Mouse (Mus musculus) heart, embryonic 15.5 days (tissue): ENCODE results near the gene B4galnt2. TPM values are rescaled to one million over a fixed set of nuclear protein-coding genes. Genes with fewer than 3 reads are reported as not detected.
"Not testable (repeated sequence)": the region's sequence is repeated elsewhere in the genome, so short reads cannot be mapped to it uniquely, and the experiment has no call there.

Experiments used
- ATAC-seq: fragments of 200-750 bp; cut with Nextera tagmentation; replicated peaks from 2 replicates; pipeline ENCODE4 v1.8.0; 2017; ENCODE audit warnings: low read depth, moderate TSS enrichment; ENCODE audit not compliant: insufficient number of reproducible peaks, insufficient read depth, low FRiP score
- H3K27ac ChIP-seq: fragments of 300-500 bp; sonication (generic); 2 replicates; pipeline ENCODE4 v1.5.1; 2015; ENCODE audit warnings: mild to moderate bottlenecking, inconsistent platforms
- H3K27me3 ChIP-seq: fragments of 300-500 bp; sonication (generic); 2 replicates; pipeline ENCODE4 v1.6.1; 2015; ENCODE audit warnings: inconsistent platforms
- H3K36me3 ChIP-seq: fragments of 300-500 bp; sonication (generic); 2 replicates; pipeline ENCODE4 v1.6.1; 2015; ENCODE audit warnings: mild to moderate bottlenecking, inconsistent platforms
- H3K4me1 ChIP-seq: fragments of 300-500 bp; sonication (generic); replicated peaks from 2 replicates; pipeline ENCODE4 v1.6.1; 2015; ENCODE audit warnings: inconsistent platforms
- H3K4me2 ChIP-seq: fragments of 300-500 bp; sonication (generic); 2 replicates; pipeline ENCODE4 v1.6.1; 2015; ENCODE audit warnings: inconsistent platforms, mild to moderate bottlenecking, moderate library complexity
- H3K4me3 ChIP-seq: fragments of 300-500 bp; sonication (generic); 2 replicates; pipeline ENCODE4 v1.5.1; 2015; ENCODE audit warnings: mild to moderate bottlenecking, inconsistent platforms
- H3K9ac ChIP-seq: fragments of 300-500 bp; sonication (generic); 2 replicates; pipeline ENCODE4 v1.6.1; 2015; ENCODE audit warnings: mild to moderate bottlenecking, inconsistent platforms
- H3K9me3 ChIP-seq: fragments of 300-500 bp; sonication (generic); replicated peaks from 2 replicates; pipeline ENCODE4 v1.6.1; 2016; ENCODE audit warnings: inconsistent platforms
- WGBS: fragments of 180-500 bp; shearing (Covaris S2); methylation state at CpG from one replicate; pipeline ENCODE4 v1.1.7; 2015; ENCODE audit warnings: mixed read lengths; 5-methylcytosine and 5-hydroxymethylcytosine counted together
- polyA plus RNA-seq: library from polyadenylated mRNA; unstranded; fragments of >200 nt; fragmentation: Nextera tagmentation; extraction: Ambion mirVana; gene quantifications from 2 replicates; pipeline ENCODE4 v1.2.1, GENCODE M21; 2015

Gene B4galnt2
- polyA plus RNA-seq: 0.23 and 1.4 TPM in 2 replicates

GRCm38 (mm10) chr11:95914571-95914991 is at the start of gene B4galnt2:
Gene B4galnt2, minus strand, starts transcription at chr11:95914891.
- no peak within 1 kb of the TSS for H3K27ac ChIP-seq
- no peaks in the 10 kb centered on the region for H3K9me3 ChIP-seq
- ATAC-seq: no peak
- peaks cover 63% of the 10 kb centered on the region for H3K27me3 ChIP-seq
- H3K36me3 ChIP-seq: no peaks in the 10 kb centered on the region
- peak within 1 kb of the TSS; percentile 40 for H3K4me3 ChIP-seq
- peaks cover 14% of the 10 kb centered on the region for H3K4me1 ChIP-seq
- peak within 1 kb of the TSS; percentile 58 for H3K4me2 ChIP-seq
- H3K9ac ChIP-seq: peak within 1 kb of the TSS; percentile 40; the same call in 1 of the 2 replicates
- WGBS: under 1% methylated on average over 35 of the region's 35 CpGs

GRCm38 (mm10) chr11:95963304-95963703 is 48.6 kb upstream of the B4galnt2 start:
- 71% methylated on average over 7 of the region's 7 CpGs for WGBS
- no peak for ATAC-seq

GRCm38 (mm10) chr11:95959152-95959551 is 44.5 kb upstream of the B4galnt2 start:
- Histone ChIP-seq H3K27ac (no peak overlapping the region), H3K9ac (no peak overlapping the region), H3K27me3 (no peaks in the 10 kb centered on the region), H3K36me3 (peaks cover 26% of the 10 kb centered on the region; the same call in 1 of the 2 replicates), H3K4me2 (no peak overlapping the region), H3K4me3 (no peak overlapping the region), H3K4me1 (no peaks in the 10 kb centered on the region), H3K9me3 (no peaks in the 10 kb centered on the region)
- 62% methylated on average over 6 of the region's 6 CpGs for WGBS
- ATAC-seq: no peak

More at GRCm38 (mm10) chr11:95963304-95963703, 48.6 kb upstream of the B4galnt2 start:
- Histone ChIP-seq H3K9ac (no peak overlapping the region), H3K36me3 (peaks cover 66% of the 10 kb centered on the region), H3K27ac (no peak overlapping the region), H3K27me3 (no peaks in the 10 kb centered on the region), H3K4me1 (no peaks in the 10 kb centered on the region), H3K4me2 (no peak overlapping the region), H3K4me3 (no peak overlapping the region), H3K9me3 (no peaks in the 10 kb centered on the region)

- 57% methylated on average over 9 of the region's 9 CpGs for WGBS
- no peaks in the 10 kb centered on the region for H3K4me1 ChIP-seq
- no peak overlapping the region for H3K9ac ChIP-seq
- peaks cover 19% of the 10 kb centered on the region; the same call in 1 of the 2 replicates for H3K36me3 ChIP-seq
- no peaks in the 10 kb centered on the region for H3K27me3 ChIP-seq
- no peak for ATAC-seq
- H3K4me3 ChIP-seq: no peak overlapping the region
- no peak overlapping the region for H3K4me2 ChIP-seq
- H3K27ac ChIP-seq: no peak overlapping the region
- H3K9me3 ChIP-seq: no peaks in the 10 kb centered on the region
Observed at GRCm38 (mm10) chr11:95958251-95958650, 43.6 kb upstream of the B4galnt2 start.

- 81% methylated on average over 7 of the region's 7 CpGs for WGBS
- Histone ChIP-seq H3K27me3 (no peaks in the 10 kb centered on the region), H3K27ac (no peak overlapping the region), H3K4me1 (no peaks in the 10 kb centered on the region), H3K4me2 (no peak overlapping the region), H3K9me3 (no peaks in the 10 kb centered on the region), H3K4me3 (no peak overlapping the region), H3K9ac (no peak overlapping the region), H3K36me3 (peaks cover 10% of the 10 kb centered on the region; the same call in 1 of the 2 replicates)
- no peak for ATAC-seq
Observed at GRCm38 (mm10) chr11:95957407-95957806, 42.7 kb upstream of the B4galnt2 start.

- Histone ChIP-seq H3K4me2 (no peak overlapping the region), H3K9me3 (no peaks in the 10 kb centered on the region), H3K27ac (no peak overlapping the region), H3K27me3 (no peaks in the 10 kb centered on the region), H3K4me3 (no peak overlapping the region), H3K4me1 (no peaks in the 10 kb centered on the region), H3K9ac (no peak overlapping the region), H3K36me3 (no peaks in the 10 kb centered on the region)
- no peak for ATAC-seq
- WGBS: 78% methylated on average over 5 of the region's 5 CpGs
Observed at GRCm38 (mm10) chr11:95953313-95953712, 38.6 kb upstream of the B4galnt2 start.

GRCm38 (mm10) chr11:95945838-95946472 is 31.3 kb upstream of the B4galnt2 start:
- H3K36me3 ChIP-seq: no peaks in the 10 kb centered on the region
- H3K27me3 ChIP-seq: no peaks in the 10 kb centered on the region
- H3K9me3 ChIP-seq: no peaks in the 10 kb centered on the region
- H3K9ac ChIP-seq: no peak overlapping the region
- no peak overlapping the region for H3K4me3 ChIP-seq
- no peak for ATAC-seq
- 60% methylated on average over 13 of the region's 13 CpGs for WGBS
- no peaks in the 10 kb centered on the region for H3K4me1 ChIP-seq
- no peak overlapping the region for H3K4me2 ChIP-seq
- no peak overlapping the region for H3K27ac ChIP-seq

- no peak overlapping the region for H3K27ac ChIP-seq
- H3K36me3 ChIP-seq: no peaks in the 10 kb centered on the region
- no peaks in the 10 kb centered on the region for H3K27me3 ChIP-seq
- H3K9me3 ChIP-seq: no peaks in the 10 kb centered on the region
- H3K4me1 ChIP-seq: no peaks in the 10 kb centered on the region
- no peak for ATAC-seq
- H3K9ac ChIP-seq: no peak overlapping the region
- no peak overlapping the region for H3K4me3 ChIP-seq
- no peak overlapping the region for H3K4me2 ChIP-seq
- 38% methylated on average over 11 of the region's 11 CpGs for WGBS
Observed at GRCm38 (mm10) chr11:95939828-95940507, 25.3 kb upstream of the B4galnt2 start.

GRCm38 (mm10) chr11:95936409-95936808 is 21.7 kb upstream of the B4galnt2 start:
- 78% methylated on average over 6 of the region's 6 CpGs for WGBS
- H3K4me1 ChIP-seq: no peaks in the 10 kb centered on the region
- H3K9ac ChIP-seq: no peak overlapping the region

GRCm38 (mm10) chr11:95932168-95932567 is 17.5 kb upstream of the B4galnt2 start:
- H3K27me3 ChIP-seq, H3K4me1 ChIP-seq, ATAC-seq, H3K4me3 ChIP-seq, H3K27ac ChIP-seq, H3K4me2 ChIP-seq, H3K36me3 ChIP-seq, H3K9me3 ChIP-seq, H3K9ac ChIP-seq: not testable (repeated sequence)
- 73% methylated on average over 8 of the region's 10 CpGs for WGBS

More at GRCm38 (mm10) chr11:95936409-95936808, 21.7 kb upstream of the B4galnt2 start:
- no peak for ATAC-seq
- H3K27ac ChIP-seq: no peak overlapping the region
- no peaks in the 10 kb centered on the region for H3K27me3 ChIP-seq
- H3K4me3 ChIP-seq: no peak overlapping the region
- no peaks in the 10 kb centered on the region for H3K36me3 ChIP-seq
- no peak overlapping the region for H3K4me2 ChIP-seq
- no peaks in the 10 kb centered on the region for H3K9me3 ChIP-seq

- Histone ChIP-seq H3K36me3 (no peaks in the 10 kb centered on the region), H3K4me3 (no peak overlapping the region), H3K4me1 (no peaks in the 10 kb centered on the region), H3K9me3 (0 out of 2 replicates have a peak, but pooled peaks cover 3% of the 10 kb centered on the region), H3K27ac (no peak overlapping the region), H3K4me2 (no peak overlapping the region), H3K27me3 (peaks cover 20% of the 10 kb centered on the region), H3K9ac (no peak overlapping the region)
- no peak for ATAC-seq
- 63% methylated on average over 4 of the region's 4 CpGs for WGBS
Observed at GRCm38 (mm10) chr11:95926398-95926797, 11.7 kb upstream of the B4galnt2 start.
